Mouse (Mus musculus): ENCODE data around the gene Hist2h3c2. TPM values are rescaled to one million over a fixed set of nuclear protein-coding genes. Genes with fewer than 3 reads are reported as not detected.

Hist2h3c2 gene
- 10.2 and 11.0 TPM in 2 replicates for polyA plus RNA-seq (2012; rRNA removed)

GRCm38 (mm10) chr3:96238954-96239793 lies at the start of gene Hist2h3c2:
Hist2h3c2 (minus strand) TSS chr3:96239127.

DNA sequence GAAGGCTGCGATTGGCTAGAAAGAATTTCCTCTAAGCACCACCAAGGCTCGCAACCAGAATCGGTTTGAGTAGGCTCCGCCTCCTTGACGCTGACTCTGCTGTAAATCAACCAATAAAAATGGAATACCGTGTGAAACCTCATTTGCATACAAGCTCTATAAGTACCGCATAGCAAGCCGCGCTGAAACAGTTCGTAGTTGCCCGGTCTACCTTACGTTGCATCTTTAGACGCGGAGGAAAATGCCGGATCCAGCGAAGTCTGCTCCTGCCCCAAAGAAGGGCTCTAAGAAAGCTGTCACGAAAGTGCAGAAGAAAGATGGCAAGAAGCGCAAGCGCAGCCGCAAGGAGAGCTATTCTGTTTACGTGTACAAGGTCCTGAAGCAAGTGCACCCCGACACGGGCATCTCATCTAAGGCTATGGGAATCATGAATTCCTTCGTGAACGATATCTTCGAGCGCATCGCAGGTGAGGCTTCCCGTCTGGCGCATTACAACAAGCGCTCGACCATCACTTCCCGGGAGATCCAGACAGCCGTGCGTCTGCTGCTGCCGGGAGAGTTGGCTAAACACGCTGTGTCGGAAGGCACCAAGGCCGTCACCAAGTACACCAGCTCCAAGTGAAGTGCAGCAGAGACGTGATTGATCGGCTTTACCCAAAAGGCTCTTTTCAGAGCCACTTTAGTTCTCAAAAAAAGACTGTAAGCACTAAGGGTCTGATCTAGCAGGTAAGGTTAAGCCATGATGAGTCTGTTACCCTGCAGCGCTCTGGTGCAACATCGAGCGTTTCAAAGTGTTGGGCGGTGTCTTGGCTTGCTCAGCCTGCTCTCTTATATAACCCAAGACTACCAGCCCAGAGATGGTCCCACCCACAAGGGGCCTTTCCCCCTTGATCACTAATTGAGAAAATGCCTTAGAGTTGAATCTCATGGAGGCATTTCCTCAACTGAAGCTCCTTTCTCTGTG lies 30.9 kb upstream of the Hist2h3c2 start, which contains the start of gene Hist2h2bb:
Gene Hist2h2bb (plus strand): TSS at position 242 of the 964 bp plus-strand sequence.

GRCm38 (mm10) chr3:96268051-96268775 lies 29.3 kb upstream of the Hist2h3c2 start, which contains the start of gene Hist2h3b:
Hist2h3b (plus strand) TSS chr3:96268654.

DNA sequence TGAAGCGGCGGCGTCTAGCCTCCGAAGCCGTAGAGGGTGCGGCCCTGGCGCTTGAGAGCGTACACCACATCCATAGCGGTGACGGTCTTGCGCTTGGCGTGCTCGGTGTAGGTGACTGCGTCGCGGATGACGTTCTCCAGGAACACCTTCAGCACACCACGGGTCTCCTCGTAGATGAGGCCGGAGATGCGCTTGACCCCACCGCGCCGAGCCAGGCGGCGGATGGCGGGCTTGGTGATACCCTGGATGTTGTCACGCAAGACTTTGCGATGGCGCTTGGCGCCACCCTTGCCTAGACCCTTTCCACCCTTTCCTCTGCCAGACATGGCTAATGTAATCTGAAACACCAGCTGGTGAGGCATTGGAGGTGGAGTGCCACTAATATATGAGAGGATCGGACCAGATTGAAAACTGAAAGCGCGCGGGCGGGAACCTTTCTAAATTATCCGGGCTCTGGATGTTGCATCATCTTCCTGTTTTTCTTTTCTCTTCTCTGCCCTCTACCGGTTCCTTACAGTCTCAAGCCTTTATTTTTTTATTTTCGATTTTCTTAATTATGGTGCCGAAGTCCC lies 24.1 kb upstream of the Hist2h3c2 start, which contains the start of gene Hist2h4:
Gene Hist2h4 (minus strand): TSS at position 333 of the 572 bp plus-strand sequence.

GRCm38 (mm10) chr3:96246427-96246856 lies 7.5 kb upstream of the Hist2h3c2 start, which contains the start of gene Hist2h3c1:
Hist2h3c1 (plus strand) TSS chr3:96246685.

DNA sequence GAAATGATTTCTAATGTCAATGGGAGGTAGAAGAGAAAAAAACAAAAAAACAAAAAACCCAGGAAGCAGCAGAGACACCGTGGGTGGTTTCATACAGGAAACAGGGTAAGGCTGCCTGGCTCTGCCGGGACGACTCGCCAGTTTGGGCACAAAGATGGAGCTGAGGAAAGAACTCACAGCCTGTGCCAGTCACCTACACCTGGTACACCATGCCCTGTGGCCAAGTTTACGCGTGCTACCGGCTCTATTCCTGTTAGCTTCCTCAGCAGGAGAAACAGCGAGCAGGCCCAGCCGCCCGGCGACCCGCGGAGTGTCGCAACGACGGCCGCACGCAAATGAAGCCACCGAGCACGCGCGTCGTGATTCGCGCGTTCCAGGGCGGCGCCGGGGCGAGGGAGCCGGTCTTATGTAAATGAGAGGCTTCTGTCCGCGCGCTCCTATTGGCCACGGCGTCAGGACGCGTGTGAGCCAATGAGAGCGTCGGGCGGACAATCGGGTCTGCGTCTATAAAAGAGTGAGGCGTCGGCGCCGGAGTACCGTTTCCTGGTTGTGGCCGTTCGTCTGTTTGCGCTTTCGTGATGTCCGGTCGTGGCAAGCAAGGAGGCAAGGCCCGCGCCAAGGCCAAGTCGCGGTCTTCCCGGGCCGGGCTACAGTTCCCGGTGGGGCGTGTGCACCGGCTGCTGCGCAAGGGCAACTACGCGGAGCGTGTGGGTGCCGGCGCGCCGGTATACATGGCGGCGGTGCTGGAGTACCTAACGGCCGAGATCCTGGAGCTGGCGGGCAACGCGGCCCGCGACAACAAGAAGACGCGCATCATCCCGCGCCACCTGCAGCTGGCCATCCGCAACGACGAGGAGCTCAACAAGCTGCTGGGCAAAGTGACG lies 6.3 kb upstream of the Hist2h3c2 start, which contains the start of gene Hist2h2aa1:
Gene Hist2h2aa1 (plus strand): TSS at position 495 of the 884 bp plus-strand sequence.

GRCm38 (mm10) chr3:96239949-96240798 lies 1.2 kb upstream of the Hist2h3c2 start, which contains the start of gene Hist2h2aa2:
Hist2h2aa2 (minus strand) TSS chr3:96240276.

DNA sequence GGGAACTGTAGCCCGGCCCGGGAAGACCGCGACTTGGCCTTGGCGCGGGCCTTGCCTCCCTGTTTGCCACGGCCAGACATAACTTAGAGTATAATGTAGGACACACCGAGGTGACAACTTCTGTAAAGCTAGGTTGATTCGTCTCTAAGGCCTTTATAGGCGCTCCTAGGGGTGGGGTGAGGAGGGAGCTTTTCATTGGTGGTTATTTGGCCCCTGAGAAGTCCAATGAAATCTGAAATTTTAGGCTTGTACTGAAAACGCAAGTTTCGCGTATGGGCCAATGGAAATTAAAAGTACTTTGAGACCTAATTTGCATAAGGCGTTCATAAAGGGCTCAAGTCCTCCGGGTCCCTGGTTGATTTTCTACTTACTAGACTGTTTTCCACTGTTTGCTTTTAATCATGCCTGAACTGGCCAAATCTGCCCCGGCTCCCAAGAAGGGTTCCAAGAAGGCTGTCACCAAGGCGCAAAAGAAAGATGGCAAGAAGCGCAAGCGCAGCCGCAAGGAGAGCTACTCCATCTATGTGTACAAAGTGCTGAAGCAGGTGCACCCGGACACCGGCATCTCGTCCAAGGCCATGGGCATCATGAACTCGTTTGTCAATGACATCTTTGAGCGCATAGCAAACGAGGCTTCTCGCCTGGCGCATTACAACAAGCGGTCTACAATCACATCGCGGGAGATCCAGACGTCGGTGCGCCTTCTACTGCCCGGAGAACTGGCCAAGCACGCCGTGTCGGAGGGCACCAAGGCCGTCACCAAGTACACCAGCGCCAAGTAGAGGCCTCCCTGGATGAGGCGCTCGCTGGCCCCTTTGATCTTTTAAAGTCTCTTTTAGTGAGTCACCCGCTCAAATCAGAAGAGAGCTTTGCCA lies 17.9 kb downstream of the Hist2h3c2 start, which contains the start of the genes Hist2h2ac and Hist2h2be:
Gene Hist2h2ac (minus strand): TSS at position 116 of the 875 bp plus-strand sequence.
Gene Hist2h2be (plus strand): TSS at position 355 of the 875 bp plus-strand sequence.

DNA sequence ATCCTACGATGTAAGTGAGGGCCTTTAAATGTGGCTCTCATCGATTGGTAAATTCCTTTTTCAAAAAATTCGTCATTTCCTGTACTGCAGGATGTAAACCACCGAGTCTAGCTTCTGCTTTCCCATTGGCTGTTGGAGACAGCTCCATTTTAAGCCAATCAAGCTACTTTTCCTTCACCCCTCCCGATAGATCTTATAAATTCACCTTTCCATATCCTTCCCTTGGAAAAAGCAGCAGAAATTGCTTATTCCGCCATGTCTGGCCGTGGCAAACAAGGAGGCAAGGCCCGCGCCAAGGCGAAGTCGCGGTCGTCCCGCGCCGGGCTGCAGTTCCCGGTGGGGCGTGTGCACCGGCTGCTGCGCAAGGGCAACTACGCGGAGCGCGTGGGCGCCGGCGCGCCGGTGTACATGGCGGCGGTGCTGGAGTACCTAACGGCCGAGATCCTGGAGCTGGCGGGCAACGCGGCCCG lies 19.2 kb downstream of the Hist2h3c2 start, which contains the start of the genes Bola1 and Hist2h2ab:
Gene Bola1 (minus strand): TSS at position 49 of the 470 bp plus-strand sequence.
Gene Hist2h2ab (plus strand): TSS at position 205 of the 470 bp plus-strand sequence.

Other genes starting within 250 kb of the Hist2h3c2 start
- 141 and 142 TPM in 2 replicates for gene Plekho1, start 243.1 kb downstream of the Hist2h3c2 start, polyA plus RNA-seq (2012; rRNA removed)
- gene Vps45, start 180.7 kb downstream of the Hist2h3c2 start, polyA plus RNA-seq (2012; rRNA removed), result 31.4 and 35.0 TPM in 2 replicates
- gene Otud7b, start 134.6 kb downstream of the Hist2h3c2 start, polyA plus RNA-seq (2012; rRNA removed), result 6.4 and 6.8 TPM in 2 replicates
- 13.6 and 16.5 TPM in 2 replicates for gene Mtmr11, start 77.1 kb downstream of the Hist2h3c2 start, polyA plus RNA-seq (2012; rRNA removed)
- 79.1 and 89.4 TPM in 2 replicates for gene Sf3b4, start 66.8 kb downstream of the Hist2h3c2 start, polyA plus RNA-seq (2012; rRNA removed)
- 154 and 157 TPM in 2 replicates for gene Sv2a, start 58.0 kb downstream of the Hist2h3c2 start, polyA plus RNA-seq (2012; rRNA removed)
- 39.6 and 42.5 TPM in 2 replicates for gene Bola1, start 19.4 kb downstream of the Hist2h3c2 start, polyA plus RNA-seq (2012; rRNA removed)
- 0.43 and 2.0 TPM in 2 replicates for gene Hist2h2ab, start 19.3 kb downstream of the Hist2h3c2 start, polyA plus RNA-seq (2012; rRNA removed)
- 3.9 and 4.2 TPM in 2 replicates for gene Hist2h2ac, start 18.2 kb downstream of the Hist2h3c2 start, polyA plus RNA-seq (2012; rRNA removed)
- gene Hist2h2be, start 18.0 kb downstream of the Hist2h3c2 start, polyA plus RNA-seq (2012; rRNA removed), result 9.9 and 10.2 TPM in 2 replicates
- gene Hist2h2aa2, start 1.1 kb upstream of the Hist2h3c2 start, polyA plus RNA-seq (2012; rRNA removed), result 3.9 TPM in 1 of 2 replicates, not detected in the other
- 53.4 and 60.9 TPM in 2 replicates for gene Hist2h2aa1, start 6.4 kb upstream of the Hist2h3c2 start, polyA plus RNA-seq (2012; rRNA removed)
- gene Hist2h3c1, start 7.6 kb upstream of the Hist2h3c2 start, polyA plus RNA-seq (2012; rRNA removed), result not detected in 2 replicates
- gene Hist2h4, start 24.2 kb upstream of the Hist2h3c2 start, polyA plus RNA-seq (2012; rRNA removed), result 2.1 and 2.4 TPM in 2 replicates
- gene Hist2h3b, start 29.5 kb upstream of the Hist2h3c2 start, polyA plus RNA-seq (2012; rRNA removed), result 15.6 and 19.5 TPM in 2 replicates
- 1.4 and 2.7 TPM in 2 replicates for gene Hist2h2bb, start 30.6 kb upstream of the Hist2h3c2 start, polyA plus RNA-seq (2012; rRNA removed)
- 0.96 and 1.2 TPM in 2 replicates for gene Fcgr1, start 54.8 kb upstream of the Hist2h3c2 start, polyA plus RNA-seq (2012; rRNA removed)
- 0.07 TPM in 1 of 2 replicates, not detected in the other for gene BC107364, start 213.2 kb upstream of the Hist2h3c2 start, polyA plus RNA-seq (2012; rRNA removed)

All from central nervous system, embryonic 18 days (tissue).